Mouse (Mus musculus) brain, embryonic 14.5 days (tissue): ENCODE results near the gene Ift52.

Experiments used
- CTCF ChIP-seq: fragments of 200-500 bp; IDR thresholded peaks from 2 replicates; pipeline ENCODE4 v1.5.1; 2012; ENCODE audit warnings: inconsistent platforms, mild to moderate bottlenecking, moderate library complexity, borderline replicate concordance; ENCODE audit not compliant: insufficient read depth, insufficient read length; ENCODE audit errors: extremely low read depth
- POLR2A ChIP-seq: fragments of 200-500 bp; IDR thresholded peaks from 2 replicates; pipeline ENCODE4 v1.6.1; 2012; ENCODE audit warnings: mild to moderate bottlenecking, inconsistent platforms, borderline replicate concordance; ENCODE audit not compliant: poor library complexity, insufficient read depth, insufficient read length, severe bottlenecking; ENCODE audit errors: extremely low read depth

DNA sequence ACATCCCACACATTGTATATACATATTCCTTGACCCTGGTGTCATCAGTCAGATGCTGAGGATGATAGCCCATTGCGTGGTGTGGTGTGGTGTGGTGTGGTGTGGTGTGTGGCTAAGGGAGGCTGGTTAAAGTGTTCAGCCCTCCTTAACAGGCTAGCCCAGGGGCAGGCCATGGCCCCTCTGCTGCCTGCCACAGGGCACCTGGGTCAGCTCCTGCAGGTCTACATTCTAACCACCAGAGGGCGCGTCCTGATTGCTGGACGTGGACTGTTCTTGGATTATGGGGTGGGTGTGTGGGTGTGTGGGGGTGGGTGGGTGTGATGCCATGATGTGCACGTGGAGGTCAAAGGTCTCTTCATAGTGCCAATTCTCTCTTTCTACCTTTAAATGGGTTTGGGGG is 48.8 kb upstream of the Ift52 start:
- peak; percentile 79 for TF ChIP-seq CTCF
- TF ChIP-seq POLR2A, result no peak
